Mouse (Mus musculus): Measurements from ENCODE around the gene Sri.
"Not testable (repeated sequence)": the region's sequence is repeated elsewhere in the genome, so short reads cannot be mapped to it uniquely, and the experiment has no call there.

Gene Sri

GRCm38 (mm10) chr5:8045855-8046254 is at the start of gene Sri:
Gene Sri (plus strand): TSS chr5:8046078.
- DNase-seq (ENCODE audit: low spot score), result no peak

GRCm38 (mm10) chr5:7996401-7997044 is 49.4 kb upstream of the Sri start:
- no peak for DNase-seq (ENCODE audit: low spot score)

- DNase-seq (ENCODE audit: low spot score), result no peak
Observed at GRCm38 (mm10) chr5:7997086-7997485, 48.8 kb upstream of the Sri start.

GRCm38 (mm10) chr5:8000466-8000865 is 45.4 kb upstream of the Sri start:
- DNase-seq (ENCODE audit: low spot score), result no peak

GRCm38 (mm10) chr5:8002827-8003226 is 43.1 kb upstream of the Sri start:
- no peak for DNase-seq (ENCODE audit: low spot score)

- no peak for DNase-seq (ENCODE audit: low spot score)
Observed at GRCm38 (mm10) chr5:8013276-8013675, 32.6 kb upstream of the Sri start.

GRCm38 (mm10) chr5:8034596-8034995 is 11.3 kb upstream of the Sri start:
- not testable (repeated sequence) for DNase-seq (ENCODE audit: low spot score)

GRCm38 (mm10) chr5:8053827-8054226 is 7.9 kb downstream of the Sri start:
- no peak for DNase-seq (ENCODE audit: low spot score)

GRCm38 (mm10) chr5:8055721-8056129 is 9.8 kb downstream of the Sri start:
- DNase-seq (ENCODE audit: low spot score), result no peak

GRCm38 (mm10) chr5:8056141-8057017 is 10.5 kb downstream of the Sri start:
- peak; percentile 34 for DNase-seq (ENCODE audit: low spot score)

- DNase-seq (ENCODE audit: low spot score), result no peak
Observed at GRCm38 (mm10) chr5:8057018-8057323, 11.1 kb downstream of the Sri start.

- no peak for DNase-seq (ENCODE audit: low spot score)
Observed at GRCm38 (mm10) chr5:8058056-8058455, 12.2 kb downstream of the Sri start.

- no peak for DNase-seq (ENCODE audit: low spot score)
Observed at GRCm38 (mm10) chr5:8062469-8062868, 16.6 kb downstream of the Sri start.

GRCm38 (mm10) chr5:8063207-8063606 is 17.3 kb downstream of the Sri start:
- DNase-seq (ENCODE audit: low spot score), result no peak

GRCm38 (mm10) chr5:8073406-8073805 is 27.5 kb downstream of the Sri start:
- DNase-seq (ENCODE audit: low spot score), result no peak

GRCm38 (mm10) chr5:8073901-8074561 is 28.2 kb downstream of the Sri start:
- no peak for DNase-seq (ENCODE audit: low spot score)

GRCm38 (mm10) chr5:8077481-8077880 is 31.6 kb downstream of the Sri start:
- no peak for DNase-seq (ENCODE audit: low spot score)

- DNase-seq (ENCODE audit: low spot score), result no peak
Observed at GRCm38 (mm10) chr5:8082800-8083509, 37.1 kb downstream of the Sri start.

- DNase-seq (ENCODE audit: low spot score), result no peak
Observed at GRCm38 (mm10) chr5:8085661-8086060, 39.8 kb downstream of the Sri start.

- DNase-seq (ENCODE audit: low spot score), result no peak
Observed at GRCm38 (mm10) chr5:8088147-8088546, 42.3 kb downstream of the Sri start.

GRCm38 (mm10) chr5:8094921-8095320 is 49.0 kb downstream of the Sri start:
- no peak for DNase-seq (ENCODE audit: low spot score)

- no peak for DNase-seq (ENCODE audit: low spot score)
Observed at GRCm38 (mm10) chr5:8095689-8096088, 49.8 kb downstream of the Sri start.

Data from urinary bladder, postnatal 10 days (tissue).